Mouse (Mus musculus): ENCODE data around the gene Slc35a2. TPM values are rescaled to one million over a fixed set of nuclear protein-coding genes. Genes with fewer than 3 reads are reported as not detected.

Slc35a2 gene
- polyA plus RNA-seq (2012; fragmentation: generic; extraction: Trizol), result 20.6 TPM
- long read RNA-seq, experiment 1, transcript Slc35a2-203 (5 exons, 1,527 nt), result major isoform, 5 of 6 reads
- long read RNA-seq, experiment 1, partial matches to known transcripts, result 0 of 6 reads
- long read RNA-seq, experiment 1, other reads (novel, unspliced or antisense), result 0 of 6 reads
- long read RNA-seq, experiment 2, transcript Slc35a2-202 (4 exons, 3,094 nt), result major isoform, 14 of 23 reads
- long read RNA-seq, experiment 2, transcript Slc35a2-203 (5 exons, 1,527 nt), result minor isoform, 6 of 23 reads
- long read RNA-seq, experiment 2, partial matches to known transcripts, result 1 of 23 reads
- long read RNA-seq, experiment 2, other reads (novel, unspliced or antisense), result 2 of 23 reads

- Histone ChIP-seq H3K79me2 (ENCODE audit: control insufficient read depth, insufficient read depth) (peaks cover 24% of the 10 kb centered on the region), H3K4me3 (ENCODE audit: insufficient read depth, poor library complexity, severe bottlenecking) (peak within 1 kb of the TSS; percentile 44), H3K79me3 (ENCODE audit: low read depth) (peaks cover 8% of the 10 kb centered on the region), H3K36me3 (ENCODE audit: control insufficient read depth, insufficient read depth) (no peaks in the 10 kb centered on the region), H3ac (ENCODE audit: control insufficient read depth, insufficient read length, low read depth) (peak within 1 kb of the TSS; percentile 71), H3K27me3 (ENCODE audit: control insufficient read depth, insufficient read depth, insufficient read length) (no peaks in the 10 kb centered on the region)
- TF ChIP-seq CEBPB (IDR thresholded peaks at IDR 0.05; ENCODE audit: low read depth) (no peak), CTCF (IDR thresholded peaks at IDR 0.05; ENCODE audit: control insufficient read depth, insufficient read depth, insufficient read length) (no peak), MAX (IDR thresholded peaks at IDR 0.05) (no peak), MYOG (IDR thresholded peaks at IDR 0.05; ENCODE audit: control insufficient read depth, extremely low read depth, insufficient read length) (no peak), MYOD1 (IDR thresholded peaks at IDR 0.05; ENCODE audit: control insufficient read depth, insufficient read length, low read depth) (no peak), FOSL1 (IDR thresholded peaks at IDR 0.05; ENCODE audit: insufficient read depth, low read length, poor library complexity, severe bottlenecking) (no peak), USF1 (IDR thresholded peaks at IDR 0.05; ENCODE audit: low read depth) (no peak)
Measured at GRCm38 (mm10) chrX:7883841-7884567, at the start of gene Slc35a2. Gene Slc35a2 (plus strand): TSS chrX:7884028.

- TF ChIP-seq MYOD1 (IDR thresholded peaks at IDR 0.05; ENCODE audit: control insufficient read depth, insufficient read length, low read depth) (no peak), FOSL1 (IDR thresholded peaks at IDR 0.05; ENCODE audit: insufficient read depth, low read length, poor library complexity, severe bottlenecking) (no peak), CTCF (IDR thresholded peaks at IDR 0.05; ENCODE audit: control insufficient read depth, insufficient read depth, insufficient read length) (no peak), MYOG (IDR thresholded peaks at IDR 0.05; ENCODE audit: control insufficient read depth, extremely low read depth, insufficient read length) (no peak), USF1 (IDR thresholded peaks at IDR 0.05; ENCODE audit: low read depth) (no peak), MAX (IDR thresholded peaks at IDR 0.05) (no peak), CEBPB (IDR thresholded peaks at IDR 0.05; ENCODE audit: low read depth) (no peak)
Measured at GRCm38 (mm10) chrX:7837146-7837545, 46.7 kb upstream of the Slc35a2 start.

GRCm38 (mm10) chrX:7840842-7841162 is 43.0 kb upstream of the Slc35a2 start:
- H3K4me3 ChIP-seq (ENCODE audit: insufficient read depth, poor library complexity, severe bottlenecking), result no peak overlapping the region
- peaks cover 27% of the 10 kb centered on the region for H3K79me3 ChIP-seq (ENCODE audit: low read depth)
- H3K79me2 ChIP-seq (ENCODE audit: control insufficient read depth, insufficient read depth), result peaks cover 39% of the 10 kb centered on the region
- H3K36me3 ChIP-seq (ENCODE audit: control insufficient read depth, insufficient read depth), result peaks cover 3% of the 10 kb centered on the region
- no peak overlapping the region for H3ac ChIP-seq (ENCODE audit: control insufficient read depth, insufficient read length, low read depth)
- H3K27me3 ChIP-seq (ENCODE audit: control insufficient read depth, insufficient read depth, insufficient read length), result no peaks in the 10 kb centered on the region
- TF ChIP-seq MYOG (IDR thresholded peaks at IDR 0.05; ENCODE audit: control insufficient read depth, extremely low read depth, insufficient read length) (no peak), MAX (IDR thresholded peaks at IDR 0.05) (no peak), USF1 (IDR thresholded peaks at IDR 0.05; ENCODE audit: low read depth) (no peak), CTCF (IDR thresholded peaks at IDR 0.05; ENCODE audit: control insufficient read depth, insufficient read depth, insufficient read length) (no peak), MYOD1 (IDR thresholded peaks at IDR 0.05; ENCODE audit: control insufficient read depth, insufficient read length, low read depth) (no peak), FOSL1 (IDR thresholded peaks at IDR 0.05; ENCODE audit: insufficient read depth, low read length, poor library complexity, severe bottlenecking) (no peak), CEBPB (IDR thresholded peaks at IDR 0.05; ENCODE audit: low read depth) (no peak)

More at GRCm38 (mm10) chrX:7837146-7837545, 46.7 kb upstream of the Slc35a2 start:
- H3K27me3 ChIP-seq (ENCODE audit: control insufficient read depth, insufficient read depth, insufficient read length), result no peaks in the 10 kb centered on the region
- peaks cover 3% of the 10 kb centered on the region for H3K79me2 ChIP-seq (ENCODE audit: control insufficient read depth, insufficient read depth)
- no peaks in the 10 kb centered on the region for H3K79me3 ChIP-seq (ENCODE audit: low read depth)
- no peak overlapping the region for H3ac ChIP-seq (ENCODE audit: control insufficient read depth, insufficient read length, low read depth)
- no peaks in the 10 kb centered on the region for H3K36me3 ChIP-seq (ENCODE audit: control insufficient read depth, insufficient read depth)
- H3K4me3 ChIP-seq (ENCODE audit: insufficient read depth, poor library complexity, severe bottlenecking), result no peak overlapping the region

- Histone ChIP-seq H3K4me3 (ENCODE audit: insufficient read depth, poor library complexity, severe bottlenecking) (peak within 1 kb of the TSS; percentile 56), H3K36me3 (ENCODE audit: control insufficient read depth, insufficient read depth) (peaks cover 3% of the 10 kb centered on the region), H3K79me2 (ENCODE audit: control insufficient read depth, insufficient read depth) (peaks cover 46% of the 10 kb centered on the region), H3ac (ENCODE audit: control insufficient read depth, insufficient read length, low read depth) (peak within 1 kb of the TSS; percentile 90), H3K27me3 (ENCODE audit: control insufficient read depth, insufficient read depth, insufficient read length) (no peaks in the 10 kb centered on the region), H3K79me3 (ENCODE audit: low read depth) (peaks cover 32% of the 10 kb centered on the region)
- TF ChIP-seq MYOG (IDR thresholded peaks at IDR 0.05; ENCODE audit: control insufficient read depth, extremely low read depth, insufficient read length), result no peak
- no peak for TF ChIP-seq USF1 (IDR thresholded peaks at IDR 0.05; ENCODE audit: low read depth)
- peak; percentile 12 for TF ChIP-seq MAX (IDR thresholded peaks at IDR 0.05)
- TF ChIP-seq FOSL1 (IDR thresholded peaks at IDR 0.05; ENCODE audit: insufficient read depth, low read length, poor library complexity, severe bottlenecking), result no peak
- no peak for TF ChIP-seq CEBPB (IDR thresholded peaks at IDR 0.05; ENCODE audit: low read depth)
- TF ChIP-seq MYOD1 (IDR thresholded peaks at IDR 0.05; ENCODE audit: control insufficient read depth, insufficient read length, low read depth), result no peak
- TF ChIP-seq CTCF (IDR thresholded peaks at IDR 0.05; ENCODE audit: control insufficient read depth, insufficient read depth, insufficient read length), result no peak
Measured at GRCm38 (mm10) chrX:7841163-7842162, 42.4 kb upstream of the Slc35a2 start, which contains the start of gene Otud5. Gene Otud5 (plus strand): TSS chrX:7841364.
